Mouse (Mus musculus): ENCODE measurements around the gene Gal3st2b. TPM values are rescaled to one million over a fixed set of nuclear protein-coding genes. Genes with fewer than 3 reads are reported as not detected.
"Not testable (repeated sequence)": the region's sequence is repeated elsewhere in the genome, so short reads cannot be mapped to it uniquely, and the experiment has no call there.

The Gal3st2b gene
- polyA plus RNA-seq (2012; ENCODE audit: insufficient read depth, low replicate concordance) = 0.20 TPM in 1 of 2 replicates, not detected in the other

DNA sequence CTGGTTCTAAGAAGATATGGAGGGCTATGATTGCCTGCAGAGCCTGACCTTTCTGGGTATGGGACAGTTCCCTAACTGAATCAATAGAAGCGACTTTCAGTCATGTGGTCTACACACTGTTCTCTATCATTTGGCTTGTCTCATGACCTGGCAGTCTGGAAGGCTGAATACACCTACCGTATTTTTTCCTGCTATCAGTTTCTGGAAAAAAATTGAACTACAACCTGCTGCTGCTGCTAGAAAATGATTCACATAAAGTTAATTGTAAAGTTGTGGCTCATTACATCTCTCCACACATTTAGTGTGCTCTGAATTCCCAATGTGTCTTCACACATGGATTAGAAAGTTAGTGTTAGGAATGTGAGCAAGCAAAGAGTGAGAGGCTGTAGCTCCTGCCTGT lies at the start of gene Gal3st2b:
TSS of gene Gal3st2b (plus strand) at position 301 of the 400 bp plus-strand sequence.
- not testable (repeated sequence) for H3K4me3 ChIP-seq (replicated peaks); H3K27me3 ChIP-seq (replicated peaks); H3K9me3 ChIP-seq; H3K4me1 ChIP-seq; H3K36me3 ChIP-seq (replicated peaks; ENCODE audit: low read length)

DNA sequence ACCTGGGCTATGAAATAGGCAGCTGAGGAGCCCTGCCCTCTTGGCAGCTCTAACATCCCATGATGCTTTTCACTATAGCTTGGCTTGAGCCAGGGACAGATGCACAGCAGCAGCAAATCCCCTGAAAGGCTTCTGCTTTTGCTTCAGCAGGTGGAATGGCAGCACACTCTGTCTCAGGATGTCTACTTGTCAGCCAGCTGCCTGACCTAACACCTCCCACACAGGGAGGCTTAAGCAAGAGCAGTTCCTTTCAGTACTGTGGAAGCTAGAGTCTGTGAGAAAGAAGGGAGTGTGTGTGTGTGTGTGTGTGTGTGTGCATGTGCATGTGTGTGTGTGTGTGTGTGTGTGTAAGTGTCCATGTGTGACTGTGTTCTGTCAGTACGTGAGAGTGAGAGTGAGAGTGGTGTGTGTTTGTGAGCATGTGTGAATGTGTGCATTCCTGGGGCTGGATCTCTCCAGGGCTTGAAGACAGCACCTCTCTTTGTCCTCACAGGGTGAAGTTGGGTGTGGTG lies 46.5 kb upstream of the Gal3st2b start:
- H3K9me3 ChIP-seq; H3K27me3 ChIP-seq (replicated peaks); H3K4me1 ChIP-seq; H3K4me3 ChIP-seq (replicated peaks); H3K36me3 ChIP-seq (replicated peaks; ENCODE audit: low read length): not testable (repeated sequence)

DNA sequence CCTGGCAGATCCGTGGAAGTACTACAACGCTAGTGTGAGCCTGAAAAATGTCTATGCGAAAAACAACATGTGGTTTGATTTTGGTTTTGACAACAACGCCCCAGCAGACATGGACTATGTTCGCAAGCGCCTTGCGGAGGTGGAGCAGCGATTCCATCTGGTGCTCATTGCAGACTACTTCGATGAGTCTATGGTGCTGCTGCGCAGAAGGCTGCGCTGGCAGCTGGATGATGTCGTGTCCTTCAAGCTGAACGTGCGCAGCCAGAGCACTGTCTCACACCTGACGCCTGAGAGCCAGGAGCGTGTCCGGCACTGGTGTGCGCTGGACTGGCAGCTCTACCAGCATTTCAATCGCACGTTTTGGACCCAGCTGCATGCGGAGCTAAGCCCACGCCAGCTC lies 43.7 kb upstream of the Gal3st2b start:
- not testable (repeated sequence) for H3K9me3 ChIP-seq; H3K27me3 ChIP-seq (replicated peaks); H3K4me1 ChIP-seq; H3K36me3 ChIP-seq (replicated peaks; ENCODE audit: low read length); H3K4me3 ChIP-seq (replicated peaks)

DNA sequence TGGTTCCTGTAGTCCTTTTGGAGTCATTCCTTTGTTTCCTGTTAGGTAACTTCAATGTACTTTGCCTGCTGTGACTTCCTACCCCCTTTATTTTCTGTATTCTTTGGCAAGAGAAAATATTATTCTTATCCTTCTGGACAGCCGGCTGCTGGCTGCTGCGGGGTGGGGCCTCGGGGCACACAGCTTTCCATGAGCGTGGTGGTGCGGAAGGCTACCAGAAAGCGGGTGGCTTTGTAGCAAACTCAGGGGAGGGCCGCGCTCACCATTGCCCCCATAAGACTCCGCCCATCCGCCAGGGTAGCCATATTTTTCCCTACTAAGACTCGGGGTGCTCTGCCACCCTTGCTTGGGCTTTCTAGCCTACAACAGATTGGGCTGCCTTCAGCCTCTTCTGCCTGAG lies 36.3 kb upstream of the Gal3st2b start:
- H3K36me3 ChIP-seq (replicated peaks; ENCODE audit: low read length); H3K9me3 ChIP-seq; H3K4me3 ChIP-seq (replicated peaks); H3K27me3 ChIP-seq (replicated peaks); H3K4me1 ChIP-seq: not testable (repeated sequence)

DNA sequence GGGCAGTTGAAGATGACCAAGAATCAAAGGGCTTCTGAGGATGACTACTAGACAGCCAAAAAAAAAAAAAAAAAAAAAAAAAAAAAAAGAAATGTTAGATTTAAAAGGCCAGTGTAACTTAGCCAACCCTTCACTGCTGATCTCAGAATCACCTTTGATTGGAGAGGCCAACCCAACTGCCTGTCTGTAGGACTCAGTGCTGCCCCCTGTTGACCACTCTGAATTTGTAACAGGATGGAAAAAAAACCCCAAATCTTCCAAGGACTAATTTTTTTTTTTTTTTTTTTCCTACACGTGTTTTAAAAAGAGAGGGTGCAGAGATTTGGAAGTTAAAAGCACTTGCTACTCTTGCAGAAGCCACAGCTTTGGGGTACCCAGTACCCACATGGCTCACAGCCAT lies 27.2 kb upstream of the Gal3st2b start:
- not testable (repeated sequence) for H3K36me3 ChIP-seq (replicated peaks; ENCODE audit: low read length); H3K27me3 ChIP-seq (replicated peaks)

DNA sequence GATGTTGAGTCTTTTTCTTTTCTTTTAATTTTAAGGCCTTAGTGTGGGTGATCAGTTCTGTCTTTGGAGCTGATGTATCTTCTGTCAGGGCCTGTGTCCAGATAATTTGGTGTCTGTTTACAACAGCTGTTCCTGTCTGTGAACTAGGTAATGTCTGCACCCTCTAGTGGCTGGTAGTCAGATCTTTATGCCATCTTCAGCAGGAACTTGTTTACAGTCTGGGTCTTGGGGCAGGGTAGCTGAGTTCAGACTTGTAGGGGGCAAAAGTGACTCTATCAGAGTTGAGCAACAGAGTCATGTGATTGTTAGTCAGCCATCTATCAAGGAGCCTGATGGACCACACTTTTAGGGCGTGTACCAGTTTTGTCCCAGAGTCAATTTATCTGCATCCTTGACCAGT lies 20.7 kb upstream of the Gal3st2b start:
- not testable (repeated sequence) for H3K4me1 ChIP-seq; H3K36me3 ChIP-seq (replicated peaks; ENCODE audit: low read length); H3K4me3 ChIP-seq (replicated peaks); H3K9me3 ChIP-seq; H3K27me3 ChIP-seq (replicated peaks)

More for the DNA sequence above, 27.2 kb upstream of the Gal3st2b start:
- H3K4me3 ChIP-seq (replicated peaks); H3K4me1 ChIP-seq; H3K9me3 ChIP-seq: not testable (repeated sequence)

DNA sequence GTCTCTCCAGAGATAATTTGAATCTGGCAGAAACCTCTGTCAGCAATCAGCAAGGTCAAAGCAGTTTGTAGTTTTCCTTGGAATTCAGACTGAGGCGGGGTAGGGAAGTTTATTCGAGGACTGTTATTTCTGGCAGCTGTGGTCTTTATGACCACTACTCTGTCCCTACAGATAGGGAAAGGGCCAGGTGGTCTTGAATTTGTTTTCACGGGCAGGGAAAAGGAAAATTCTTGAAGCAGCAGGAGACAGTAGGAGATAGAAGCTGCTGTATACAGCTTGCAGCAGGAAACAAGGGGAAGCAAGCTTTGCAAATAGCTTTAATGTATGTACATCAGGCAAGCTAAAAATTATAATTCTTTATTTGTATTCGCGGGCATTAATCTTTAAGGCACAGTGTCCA lies 16.8 kb upstream of the Gal3st2b start:
- not testable (repeated sequence) for H3K36me3 ChIP-seq (replicated peaks; ENCODE audit: low read length); H3K27me3 ChIP-seq (replicated peaks); H3K4me3 ChIP-seq (replicated peaks); H3K9me3 ChIP-seq; H3K4me1 ChIP-seq

DNA sequence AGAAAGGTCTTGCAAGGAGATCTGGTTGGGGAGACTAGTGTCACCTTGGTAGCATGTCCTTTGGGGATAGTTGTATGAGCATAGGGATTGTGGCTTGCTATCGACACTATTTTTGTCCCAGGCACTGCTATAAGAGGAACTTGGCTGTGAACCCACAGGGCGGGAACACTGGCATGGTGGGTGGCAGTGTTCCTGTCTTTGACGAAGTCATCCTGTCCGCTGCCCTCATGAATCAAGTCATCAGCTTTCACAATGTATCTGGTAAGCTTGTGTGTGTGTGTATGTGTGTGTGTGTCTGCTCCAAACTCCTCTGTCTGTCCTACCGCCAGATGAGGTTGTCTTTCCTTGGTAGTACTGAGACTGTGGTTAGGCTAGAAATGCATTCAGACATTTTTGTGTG lies 11.4 kb upstream of the Gal3st2b start:
- not testable (repeated sequence) for H3K4me1 ChIP-seq; H3K4me3 ChIP-seq (replicated peaks); H3K27me3 ChIP-seq (replicated peaks); H3K36me3 ChIP-seq (replicated peaks; ENCODE audit: low read length); H3K9me3 ChIP-seq

DNA sequence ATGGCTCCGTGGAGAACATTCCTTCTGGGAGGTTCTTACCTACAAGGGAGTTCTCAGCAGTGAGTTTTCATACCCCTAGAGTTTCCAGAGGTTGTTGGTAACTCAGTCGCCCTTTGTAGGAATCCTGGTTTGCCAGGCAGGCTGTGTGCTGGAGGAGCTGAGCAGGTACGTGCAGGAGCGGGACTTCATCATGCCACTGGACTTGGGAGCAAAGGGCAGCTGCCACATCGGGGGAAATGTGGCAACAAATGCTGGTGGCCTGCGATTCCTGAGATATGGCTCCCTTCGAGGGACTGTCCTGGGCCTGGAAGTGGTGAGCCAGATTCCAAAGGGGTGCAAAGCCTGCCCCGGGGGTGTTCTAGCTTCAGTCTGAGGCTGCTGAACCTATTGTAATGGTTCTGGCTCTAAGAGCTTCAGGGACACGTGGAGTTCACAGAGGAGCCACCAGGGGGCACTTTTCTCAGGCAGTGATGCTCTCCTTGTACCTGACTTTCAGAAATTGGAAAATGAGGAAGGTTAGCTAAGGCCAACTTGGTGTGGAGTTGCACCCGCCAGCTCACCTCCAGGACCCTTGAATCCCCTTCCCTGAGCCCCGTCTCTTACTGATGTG lies 9.0 kb upstream of the Gal3st2b start:
- H3K4me1 ChIP-seq; H3K27me3 ChIP-seq (replicated peaks); H3K9me3 ChIP-seq; H3K4me3 ChIP-seq (replicated peaks); H3K36me3 ChIP-seq (replicated peaks; ENCODE audit: low read length): not testable (repeated sequence)

DNA sequence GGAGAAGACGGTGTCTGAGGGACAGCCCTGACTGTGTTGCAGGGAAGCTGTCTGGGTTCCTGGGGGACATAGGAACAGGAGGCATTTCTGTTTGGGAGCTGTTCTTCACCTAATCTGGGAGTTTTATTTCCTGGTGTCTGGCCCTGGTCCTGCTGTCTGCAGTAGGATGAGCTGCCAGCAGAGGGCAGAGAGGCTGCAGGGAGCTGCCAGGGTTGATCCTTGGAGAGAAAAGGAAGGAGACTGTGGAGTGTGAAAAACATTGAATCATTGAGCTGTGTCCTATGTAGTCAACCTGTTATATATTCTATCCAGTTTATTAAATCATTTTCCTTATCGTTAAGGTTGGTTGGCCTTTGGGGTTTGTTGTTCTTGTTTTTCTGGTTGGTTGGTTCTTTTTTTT lies 6.2 kb upstream of the Gal3st2b start:
- H3K27me3 ChIP-seq (replicated peaks); H3K4me1 ChIP-seq; H3K4me3 ChIP-seq (replicated peaks); H3K9me3 ChIP-seq; H3K36me3 ChIP-seq (replicated peaks; ENCODE audit: low read length): not testable (repeated sequence)

DNA sequence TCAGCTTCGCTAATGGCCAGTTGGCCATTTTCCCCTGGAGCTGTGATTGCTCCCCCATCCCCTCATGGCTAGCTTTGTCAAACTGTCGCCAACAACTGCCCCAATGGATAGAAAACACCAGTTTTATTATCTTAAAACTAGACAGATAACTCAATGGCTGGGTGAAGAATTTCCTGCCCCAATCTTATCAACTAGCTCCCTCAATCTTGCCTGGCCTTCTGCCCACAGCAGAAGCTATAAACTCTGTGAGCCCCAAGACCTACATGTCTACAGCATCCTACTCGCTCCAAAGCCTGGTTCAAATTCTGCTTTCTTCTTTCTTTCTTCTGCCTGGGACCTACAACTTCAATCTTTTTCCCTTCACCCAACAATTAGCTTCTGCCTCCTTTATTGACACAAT lies 951 bp upstream of the Gal3st2b start:
- H3K4me3 ChIP-seq (replicated peaks); H3K27me3 ChIP-seq (replicated peaks); H3K36me3 ChIP-seq (replicated peaks; ENCODE audit: low read length); H3K9me3 ChIP-seq; H3K4me1 ChIP-seq: not testable (repeated sequence)

DNA sequence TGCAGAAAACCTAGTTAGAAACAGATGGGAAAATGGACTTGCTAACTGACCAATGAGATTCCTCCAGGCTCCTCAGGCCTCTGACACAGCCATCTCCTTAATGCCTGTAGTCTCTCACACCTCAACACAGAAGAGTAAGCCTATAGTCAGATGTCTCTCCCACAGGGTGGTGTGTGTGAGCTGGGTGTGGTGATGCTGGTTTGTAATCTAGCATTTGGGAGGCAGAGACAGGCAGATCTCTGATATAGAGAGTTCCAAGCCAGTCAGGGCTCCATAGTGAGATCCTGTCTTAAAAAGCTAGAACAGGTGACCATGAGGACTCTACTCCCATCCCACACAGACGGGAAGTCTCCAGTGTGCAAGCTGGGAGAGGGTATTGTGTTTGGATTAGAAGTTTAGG lies 664 bp downstream of the Gal3st2b start:
- H3K36me3 ChIP-seq (replicated peaks; ENCODE audit: low read length); H3K27me3 ChIP-seq (replicated peaks); H3K4me3 ChIP-seq (replicated peaks); H3K4me1 ChIP-seq; H3K9me3 ChIP-seq: not testable (repeated sequence)

DNA sequence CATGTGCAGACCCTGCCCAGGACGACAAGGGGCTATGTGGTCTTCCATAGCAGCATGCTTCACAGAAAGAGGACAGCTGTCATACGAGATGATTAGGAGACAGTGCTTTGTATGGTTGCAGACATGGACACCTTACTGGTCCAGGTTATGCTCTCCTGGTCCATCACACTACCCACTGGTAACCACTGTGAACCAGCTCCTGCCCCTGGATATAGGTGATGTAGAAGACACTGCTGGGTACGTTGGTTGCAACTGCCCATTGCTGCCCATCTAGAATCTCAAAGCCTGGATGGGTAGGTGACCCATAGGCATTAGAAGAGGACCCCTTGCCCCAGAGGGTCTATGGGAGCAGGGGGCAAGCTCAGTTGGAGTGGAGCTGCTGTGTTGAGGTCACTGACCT lies 1.2 kb downstream of the Gal3st2b start:
- not testable (repeated sequence) for H3K9me3 ChIP-seq; H3K4me3 ChIP-seq (replicated peaks); H3K27me3 ChIP-seq (replicated peaks); H3K36me3 ChIP-seq (replicated peaks; ENCODE audit: low read length); H3K4me1 ChIP-seq

DNA sequence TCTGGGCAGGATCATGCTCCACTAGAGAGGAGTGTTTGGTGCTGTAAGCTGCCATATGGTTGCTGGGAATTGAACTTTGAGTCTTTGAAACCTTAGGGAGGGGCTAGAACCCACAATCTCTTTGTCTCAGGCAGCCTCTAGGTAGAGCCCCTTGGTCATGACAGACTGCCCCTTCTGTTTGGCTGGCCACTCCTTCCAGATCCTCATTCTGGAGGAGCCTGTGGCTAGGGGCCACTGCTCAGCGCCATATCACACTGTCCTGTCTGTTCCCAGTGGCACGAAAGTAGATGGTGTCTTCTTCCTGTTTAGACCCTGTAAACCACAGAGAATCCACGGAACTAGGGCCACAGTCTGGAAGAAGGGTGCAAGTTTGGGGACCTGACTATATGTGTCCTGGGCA lies 4.5 kb downstream of the Gal3st2b start:
- H3K4me3 ChIP-seq (replicated peaks); H3K9me3 ChIP-seq; H3K4me1 ChIP-seq; H3K36me3 ChIP-seq (replicated peaks; ENCODE audit: low read length); H3K27me3 ChIP-seq (replicated peaks): not testable (repeated sequence)

DNA sequence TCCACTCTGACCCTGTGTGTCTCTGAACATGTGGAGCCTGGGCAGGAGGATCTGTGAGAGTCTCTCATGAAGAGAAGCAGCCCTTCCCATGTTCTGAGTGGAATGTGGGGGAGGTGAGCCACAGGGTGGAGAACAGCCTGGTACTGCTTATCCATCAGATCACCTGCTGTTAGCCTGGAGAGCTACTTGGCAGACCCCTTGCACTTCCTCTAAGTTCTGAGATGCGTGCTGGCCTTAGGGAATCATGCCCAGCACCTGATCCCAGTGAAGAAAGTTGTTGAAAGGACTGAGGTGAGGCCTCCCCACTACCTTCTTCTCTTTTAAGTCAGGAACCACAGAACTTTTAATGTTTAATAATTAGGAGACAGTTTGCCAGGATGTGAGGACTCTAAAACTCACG lies 5.0 kb downstream of the Gal3st2b start:
- not testable (repeated sequence) for H3K36me3 ChIP-seq (replicated peaks; ENCODE audit: low read length); H3K4me1 ChIP-seq

DNA sequence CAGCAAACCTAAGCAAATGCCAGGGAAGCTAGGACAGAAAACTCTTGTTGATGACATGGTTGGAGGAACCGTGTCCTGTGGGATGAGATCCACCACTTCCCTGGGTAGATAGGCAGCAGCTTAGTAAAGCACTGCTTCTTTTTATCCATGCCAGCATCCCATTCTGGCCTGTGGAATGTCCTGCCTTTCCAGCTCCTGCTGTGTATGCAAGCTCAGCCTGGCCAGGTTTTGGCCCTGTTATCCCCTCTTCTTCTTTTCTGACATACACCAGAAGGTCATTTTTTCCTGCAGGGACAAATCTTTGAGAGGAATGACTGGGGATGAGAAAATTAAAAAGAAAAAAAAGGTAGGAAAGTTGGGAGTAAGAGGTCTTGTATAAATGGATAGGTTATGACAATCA lies 17.3 kb downstream of the Gal3st2b start:
- H3K36me3 ChIP-seq (replicated peaks; ENCODE audit: low read length); H3K4me1 ChIP-seq; H3K9me3 ChIP-seq; H3K4me3 ChIP-seq (replicated peaks); H3K27me3 ChIP-seq (replicated peaks): not testable (repeated sequence)

More for the DNA sequence above, 5.0 kb downstream of the Gal3st2b start:
- H3K4me3 ChIP-seq (replicated peaks); H3K9me3 ChIP-seq; H3K27me3 ChIP-seq (replicated peaks): not testable (repeated sequence)

DNA sequence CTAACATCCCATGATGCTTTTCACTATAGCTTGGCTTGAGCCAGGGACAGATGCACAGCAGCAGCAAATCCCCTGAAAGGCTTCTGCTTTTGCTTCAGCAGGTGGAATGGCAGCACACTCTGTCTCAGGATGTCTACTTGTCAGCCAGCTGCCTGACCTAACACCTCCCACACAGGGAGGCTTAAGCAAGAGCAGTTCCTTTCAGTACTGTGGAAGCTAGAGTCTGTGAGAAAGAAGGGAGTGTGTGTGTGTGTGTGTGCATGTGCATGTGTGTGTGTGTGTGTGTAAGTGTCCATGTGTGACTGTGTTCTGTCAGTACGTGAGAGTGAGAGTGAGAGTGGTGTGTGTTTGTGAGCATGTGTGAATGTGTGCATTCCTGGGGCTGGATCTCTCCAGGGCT lies 19.7 kb downstream of the Gal3st2b start:
- H3K36me3 ChIP-seq (replicated peaks; ENCODE audit: low read length); H3K9me3 ChIP-seq; H3K4me3 ChIP-seq (replicated peaks); H3K4me1 ChIP-seq; H3K27me3 ChIP-seq (replicated peaks): not testable (repeated sequence)
